Mouse (Mus musculus): ENCODE results near the gene Rspry1. TPM values are rescaled to one million over a fixed set of nuclear protein-coding genes. Genes with fewer than 3 reads are reported as not detected.

The Rspry1 gene
- 41.4 TPM for polyA plus RNA-seq (2017; shearing (Covaris generic))

GRCm38 (mm10) chr8:94601607-94602385 is at the start of gene Rspry1, which contains the start of gene Fam192a:
Gene Rspry1, plus strand, starts transcription at chr8:94601937.
Gene Fam192a, minus strand, starts transcription at chr8:94601997.

GRCm38 (mm10) chr8:94666456-94667308 is 64.9 kb downstream of the Rspry1 start, which contains the start of gene Arl2bp:
Gene Arl2bp, plus strand, starts transcription at chr8:94666600.

GRCm38 (mm10) chr8:94695994-94696384 is 94.3 kb downstream of the Rspry1 start, which contains the start of gene Pllp:
Gene Pllp, minus strand, starts transcription at chr8:94696278.

Other genes starting within 250 kb of the Rspry1 start
- gene Herpud1, start 215.5 kb upstream of the Rspry1 start, polyA plus RNA-seq (2017; shearing (Covaris generic)), result 244 TPM
- 161 TPM for gene Nlrc5, start 167.6 kb upstream of the Rspry1 start, polyA plus RNA-seq (2017; shearing (Covaris generic))
- 3.9 TPM for gene Cpne2, start 68.9 kb upstream of the Rspry1 start, polyA plus RNA-seq (2017; shearing (Covaris generic))
- 59.0 TPM for gene Fam192a, start 60 bp downstream of the Rspry1 start, polyA plus RNA-seq (2017; shearing (Covaris generic))
- 279 TPM for gene Arl2bp, start 64.7 kb downstream of the Rspry1 start, polyA plus RNA-seq (2017; shearing (Covaris generic))
- gene Pllp, start 94.3 kb downstream of the Rspry1 start, polyA plus RNA-seq (2017; shearing (Covaris generic)), result not detected
- gene Ccl22, start 143.7 kb downstream of the Rspry1 start, polyA plus RNA-seq (2017; shearing (Covaris generic)), result 0.45 TPM
- 0.96 TPM for gene Cx3cl1, start 170.1 kb downstream of the Rspry1 start, polyA plus RNA-seq (2017; shearing (Covaris generic))
- gene Ccl17, start 208.5 kb downstream of the Rspry1 start, polyA plus RNA-seq (2017; shearing (Covaris generic)), result not detected
- gene Coq9, start 236.4 kb downstream of the Rspry1 start, polyA plus RNA-seq (2017; shearing (Covaris generic)), result 42.0 TPM
- gene Ciapin1, start 236.4 kb downstream of the Rspry1 start, polyA plus RNA-seq (2017; shearing (Covaris generic)), result 107 TPM